Comparison of ENCODE assay signal across 2 mouse cellular contexts in the genomic region with DNA sequence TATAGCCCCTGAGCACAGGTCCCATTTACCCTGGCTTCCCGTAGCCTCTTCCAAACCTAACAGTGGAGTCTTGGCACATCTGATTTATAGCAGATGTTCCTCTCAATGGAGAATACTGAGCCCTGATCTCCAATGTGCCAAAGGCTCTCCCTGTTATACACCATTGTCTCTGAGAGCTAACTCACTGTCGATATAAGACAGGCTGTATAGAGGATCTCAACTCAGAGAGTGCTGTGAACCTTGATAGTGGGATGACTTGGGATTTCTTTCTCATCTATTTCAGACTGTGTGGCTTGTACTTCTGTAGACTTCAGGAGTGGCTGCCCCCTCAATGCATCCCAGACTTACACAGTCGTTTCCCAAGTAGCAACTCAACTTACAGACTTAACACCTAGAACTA.
TF ChIP-seq lines count a peak whose summit lies in the region.

No protein-coding gene starts in this region.

TF ChIP-seq in CH12.LX, 34 proteins besides CTCF, POLR2A, EP300 and RAD21:
- TF ChIP-seq BHLHE40 (IDR thresholded peaks at IDR 0.05; ENCODE audit: low read depth, low read length) (no peak), SMC3 (IDR thresholded peaks at IDR 0.05; ENCODE audit: low read depth, low read length) (no peak), UBTF (IDR thresholded peaks at IDR 0.05; ENCODE audit: low read depth, low read length) (no peak), NELFE (IDR thresholded peaks at IDR 0.05; ENCODE audit: low read depth, low read length) (no peak), MXI1 (IDR thresholded peaks at IDR 0.05; ENCODE audit: low read depth, low read length) (no peak), NRF1 (IDR thresholded peaks at IDR 0.05; ENCODE audit: low read depth, low read length) (no peak), MYC (IDR thresholded peaks at IDR 0.05; ENCODE audit: low read depth, low read length) (no peak), TCF12 (IDR thresholded peaks at IDR 0.05; ENCODE audit: low read depth, low read length) (no peak), MAFK (IDR thresholded peaks at IDR 0.05; ENCODE audit: insufficient replicate concordance, low read length) (no peak), PAX5 (IDR thresholded peaks at IDR 0.05; ENCODE audit: low read length) (no peak), USF2 (conservative IDR thresholded peaks at IDR 0.05; ENCODE audit: low read depth, low read length) (no peak)

TF ChIP-seq in ES-E14, 5 proteins besides CTCF, POLR2A, EP300 and RAD21:
- TF ChIP-seq ZNF384 (IDR thresholded peaks at IDR 0.05; ENCODE audit: low read depth, low read length) = no peak
- no peak for TF ChIP-seq ZC3H11A (IDR thresholded peaks at IDR 0.05; ENCODE audit: borderline replicate concordance, low read depth, low read length)
- TF ChIP-seq CHD2 (IDR thresholded peaks at IDR 0.05; ENCODE audit: low read depth, low read length) = no peak
- TF ChIP-seq HCFC1 (IDR thresholded peaks at IDR 0.05; ENCODE audit: borderline replicate concordance, insufficient read depth, low read length) = no peak
- TF ChIP-seq MAFK (IDR thresholded peaks at IDR 0.05; ENCODE audit: insufficient read depth, low read depth, low read length) = no peak
